Mouse (Mus musculus): ENCODE data around the gene Capn1. TPM values are rescaled to one million over a fixed set of nuclear protein-coding genes. Genes with fewer than 3 reads are reported as not detected.

The Capn1 gene
- polyA plus RNA-seq, 1 experiment from 2014 or later = 21.9 TPM

- H3K4me2 ChIP-seq = no peak overlapping the region
- H3K9ac ChIP-seq = no peak overlapping the region
- peaks cover 99% of the 10 kb centered on the region for H3K36me3 ChIP-seq
- no peak overlapping the region for H3K4me3 ChIP-seq (replicated peaks)
- H3K9me3 ChIP-seq (replicated peaks) = no peaks in the 10 kb centered on the region
- H3K27ac ChIP-seq = peak overlapping the region; percentile 48; the same call in 1 of the 2 replicates
- whole genome bisulfite sequencing (ENCODE audit: insufficient replicate concordance) = 71% methylated on average over 13 of the region's 13 CpGs
- ATAC-seq (ENCODE audit: low read depth) = 0 out of 2 replicates have a peak, but pooled peaks have one; percentile 32
- no peak for DNase-seq
- H3K27me3 ChIP-seq = no peaks in the 10 kb centered on the region
- peaks cover 30% of the 10 kb centered on the region for H3K4me1 ChIP-seq (replicated peaks)
Measured at GRCm38 (mm10) chr19:5952071-5952691, 63.5 kb downstream of the Capn1 start.

GRCm38 (mm10) chr19:5951631-5952030, 64.1 kb downstream of the Capn1 start:
- H3K27ac ChIP-seq = no peak overlapping the region
- WGBS (ENCODE audit: insufficient replicate concordance) = 88% methylated on average over 16 of the region's 16 CpGs
- H3K4me3 ChIP-seq (replicated peaks) = no peak overlapping the region
- H3K9me3 ChIP-seq (replicated peaks) = no peaks in the 10 kb centered on the region
- H3K9ac ChIP-seq = no peak overlapping the region
- DNase-seq = no peak
- peaks cover 25% of the 10 kb centered on the region for H3K4me1 ChIP-seq (replicated peaks)
- peaks cover 100% of the 10 kb centered on the region for H3K36me3 ChIP-seq
- H3K4me2 ChIP-seq = no peak overlapping the region
- ATAC-seq (ENCODE audit: low read depth) = 0 out of 2 replicates have a peak, but pooled peaks have one; percentile 3
- H3K27me3 ChIP-seq = no peaks in the 10 kb centered on the region

GRCm38 (mm10) chr19:5950218-5950617, 65.5 kb downstream of the Capn1 start:
- Histone ChIP-seq H3K36me3 (peaks cover 100% of the 10 kb centered on the region), H3K9me3 (replicated peaks) (no peaks in the 10 kb centered on the region), H3K4me2 (no peak overlapping the region), H3K9ac (no peak overlapping the region), H3K4me1 (replicated peaks) (peaks cover 30% of the 10 kb centered on the region), H3K4me3 (replicated peaks) (no peak overlapping the region), H3K27me3 (no peaks in the 10 kb centered on the region), H3K27ac (no peak overlapping the region)
- ATAC-seq (ENCODE audit: low read depth) (no peak), DNase-seq (no peak)
- 88% methylated on average over 11 of the region's 11 CpGs for WGBS (ENCODE audit: insufficient replicate concordance)

DNA sequence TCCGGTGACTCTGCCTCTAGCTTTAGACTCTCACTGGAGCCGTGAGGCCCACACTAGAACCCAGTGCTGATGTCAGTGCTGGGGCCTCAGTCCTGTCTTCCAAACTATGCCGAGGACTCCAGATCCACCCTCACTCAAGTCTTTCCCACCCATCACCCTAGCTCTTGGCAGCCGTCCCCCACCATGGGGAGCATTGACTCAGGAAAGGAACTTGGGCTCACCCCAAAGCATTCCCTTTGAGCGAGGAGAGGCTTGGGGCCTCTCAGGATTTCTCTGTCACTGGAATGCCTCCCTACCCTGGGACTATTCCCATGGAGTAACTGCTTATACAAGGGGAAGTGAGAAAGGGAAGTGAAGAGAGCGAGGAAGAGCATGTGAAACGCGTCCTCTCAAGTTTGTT, 69.8 kb downstream of the Capn1 start:
- Histone ChIP-seq H3K27ac (peak overlapping the region; percentile 65), H3K4me2 (no peak overlapping the region), H3K36me3 (peaks cover 99% of the 10 kb centered on the region), H3K9me3 (replicated peaks) (no peaks in the 10 kb centered on the region), H3K4me3 (replicated peaks) (no peak overlapping the region), H3K9ac (no peak overlapping the region), H3K27me3 (no peaks in the 10 kb centered on the region), H3K4me1 (replicated peaks) (peaks cover 26% of the 10 kb centered on the region)
- ATAC-seq (ENCODE audit: low read depth) = no peak
- no peak for DNase-seq
- WGBS (ENCODE audit: insufficient replicate concordance) = 78% methylated on average over 8 of the region's 8 CpGs

DNA sequence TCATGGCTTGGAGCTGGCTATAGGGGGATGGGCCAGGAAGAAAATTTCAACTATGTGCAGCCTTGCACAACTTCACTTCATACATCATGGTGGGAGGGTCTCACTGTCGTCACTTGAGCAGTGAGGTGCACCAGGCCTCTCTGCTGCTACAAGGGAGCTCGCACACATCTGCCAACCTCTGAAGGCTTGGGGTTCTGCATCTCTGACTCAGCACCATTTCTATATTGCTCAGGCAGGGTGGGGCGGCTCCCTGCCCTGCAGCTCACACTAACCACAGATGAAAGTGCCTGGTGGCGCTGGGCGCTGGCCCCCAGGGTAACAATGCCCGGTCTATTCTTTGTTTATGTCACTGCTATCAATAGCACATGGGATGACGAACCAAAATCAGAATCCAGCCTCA, 70.7 kb downstream of the Capn1 start:
- H3K4me3 ChIP-seq (replicated peaks) = no peak overlapping the region
- no peaks in the 10 kb centered on the region for H3K9me3 ChIP-seq (replicated peaks)
- DNase-seq (no peak), ATAC-seq (ENCODE audit: low read depth) (peak; percentile 57)
- H3K4me1 ChIP-seq (replicated peaks) = peaks cover 26% of the 10 kb centered on the region
- H3K4me2 ChIP-seq = no peak overlapping the region
- peak overlapping the region; percentile 65 for H3K27ac ChIP-seq
- no peaks in the 10 kb centered on the region for H3K27me3 ChIP-seq
- peaks cover 98% of the 10 kb centered on the region for H3K36me3 ChIP-seq
- 67% methylated on average over 7 of the region's 7 CpGs for WGBS (ENCODE audit: insufficient replicate concordance)
- no peak overlapping the region for H3K9ac ChIP-seq

- Histone ChIP-seq H3K4me3 (replicated peaks) (no peak overlapping the region), H3K36me3 (peaks cover 98% of the 10 kb centered on the region), H3K9me3 (replicated peaks) (no peaks in the 10 kb centered on the region), H3K4me2 (no peak overlapping the region), H3K27me3 (no peaks in the 10 kb centered on the region), H3K4me1 (replicated peaks) (peaks cover 33% of the 10 kb centered on the region), H3K27ac (peak overlapping the region; percentile 65), H3K9ac (no peak overlapping the region)
- ATAC-seq (ENCODE audit: low read depth) = no peak
- no peak for DNase-seq
- WGBS (ENCODE audit: insufficient replicate concordance) = 72% methylated on average over 8 of the region's 8 CpGs
Measured at GRCm38 (mm10) chr19:5944145-5944544, 71.6 kb downstream of the Capn1 start.

GRCm38 (mm10) chr19:5943404-5943803, 72.3 kb downstream of the Capn1 start:
- DNase-seq = no peak
- Histone ChIP-seq H3K4me3 (replicated peaks) (no peak overlapping the region), H3K36me3 (peaks cover 96% of the 10 kb centered on the region), H3K27me3 (no peaks in the 10 kb centered on the region), H3K9me3 (replicated peaks) (no peaks in the 10 kb centered on the region), H3K9ac (no peak overlapping the region), H3K4me1 (replicated peaks) (peaks cover 40% of the 10 kb centered on the region), H3K4me2 (no peak overlapping the region), H3K27ac (no peak overlapping the region)
- no peak for ATAC-seq (ENCODE audit: low read depth)
- 91% methylated on average over 15 of the region's 15 CpGs for WGBS (ENCODE audit: insufficient replicate concordance)

- ATAC-seq (ENCODE audit: low read depth) = no peak
- H3K27ac ChIP-seq = no peak overlapping the region
Measured at GRCm38 (mm10) chr19:5942581-5942980, 73.1 kb downstream of the Capn1 start.

GRCm38 (mm10) chr19:5940656-5941055, 75.0 kb downstream of the Capn1 start:
- H3K9ac ChIP-seq = no peak overlapping the region
- no peak overlapping the region for H3K4me3 ChIP-seq (replicated peaks)
- H3K4me2 ChIP-seq = no peak overlapping the region
- H3K9me3 ChIP-seq (replicated peaks) = no peaks in the 10 kb centered on the region
- no peaks in the 10 kb centered on the region for H3K27me3 ChIP-seq
- DNase-seq = no peak
- ATAC-seq (ENCODE audit: low read depth) = no peak
- H3K4me1 ChIP-seq (replicated peaks) = peaks cover 50% of the 10 kb centered on the region
- H3K36me3 ChIP-seq = peaks cover 69% of the 10 kb centered on the region
- 87% methylated on average over 10 of the region's 10 CpGs for WGBS (ENCODE audit: insufficient replicate concordance)
- no peak overlapping the region; the same call in 1 of the 2 replicates for H3K27ac ChIP-seq

More at GRCm38 (mm10) chr19:5942581-5942980, 73.1 kb downstream of the Capn1 start:
- Histone ChIP-seq H3K9me3 (replicated peaks) (no peaks in the 10 kb centered on the region), H3K4me1 (replicated peaks) (peaks cover 49% of the 10 kb centered on the region), H3K27me3 (no peaks in the 10 kb centered on the region), H3K4me3 (replicated peaks) (no peak overlapping the region), H3K36me3 (peaks cover 88% of the 10 kb centered on the region), H3K9ac (no peak overlapping the region), H3K4me2 (no peak overlapping the region)
- WGBS (ENCODE audit: insufficient replicate concordance) = 94% methylated on average over 7 of the region's 7 CpGs
- DNase-seq = no peak

GRCm38 (mm10) chr19:5940173-5940572, 75.5 kb downstream of the Capn1 start:
- no peak for ATAC-seq (ENCODE audit: low read depth)

DNA sequence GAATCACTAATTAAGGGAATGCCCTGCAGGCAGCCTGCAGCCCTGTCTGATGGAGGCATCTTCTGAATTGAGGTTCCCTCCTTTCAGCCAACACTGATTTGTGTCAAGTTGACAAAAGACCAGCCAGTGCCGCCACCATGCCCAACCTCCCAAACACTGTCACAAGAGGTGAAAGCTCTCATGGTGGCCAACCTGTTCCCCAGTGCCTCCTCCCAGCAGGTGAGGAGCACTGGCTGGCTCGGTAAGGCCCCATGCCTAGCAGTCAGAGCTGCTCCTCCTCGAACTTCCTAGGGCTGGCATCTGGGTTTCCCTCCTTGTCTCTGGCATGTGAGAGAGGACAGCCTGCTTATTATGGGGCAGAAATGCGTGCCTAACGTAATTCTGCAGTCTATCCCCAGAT, 76.0 kb downstream of the Capn1 start:
- DNase-seq (no peak), ATAC-seq (ENCODE audit: low read depth) (no peak)
- H3K27ac ChIP-seq = peak overlapping the region; percentile 8; the same call in 1 of the 2 replicates
- H3K4me2 ChIP-seq = no peak overlapping the region
- H3K27me3 ChIP-seq = no peaks in the 10 kb centered on the region
- no peak overlapping the region for H3K9ac ChIP-seq
- no peaks in the 10 kb centered on the region for H3K9me3 ChIP-seq (replicated peaks)
- no peak overlapping the region for H3K4me3 ChIP-seq (replicated peaks)
- WGBS (ENCODE audit: insufficient replicate concordance) = 82% methylated on average over 5 of the region's 5 CpGs
- peaks cover 60% of the 10 kb centered on the region for H3K36me3 ChIP-seq
- peaks cover 49% of the 10 kb centered on the region for H3K4me1 ChIP-seq (replicated peaks)

More at GRCm38 (mm10) chr19:5940173-5940572, 75.5 kb downstream of the Capn1 start:
- 86% methylated on average over 4 of the region's 4 CpGs for WGBS (ENCODE audit: insufficient replicate concordance)
- Histone ChIP-seq H3K9me3 (replicated peaks) (no peaks in the 10 kb centered on the region), H3K9ac (no peak overlapping the region), H3K36me3 (peaks cover 64% of the 10 kb centered on the region), H3K4me3 (replicated peaks) (no peak overlapping the region), H3K27ac (peak overlapping the region; percentile 8; the same call in 1 of the 2 replicates), H3K4me1 (replicated peaks) (peaks cover 51% of the 10 kb centered on the region), H3K27me3 (no peaks in the 10 kb centered on the region), H3K4me2 (no peak overlapping the region)
- no peak for DNase-seq
